Mouse (Mus musculus): ENCODE results near the gene Corin.

GRCm38 (mm10) chr5:72503531-72504523, at the start of gene Corin:
- no peak for TF ChIP-seq CTCF (IDR thresholded peaks at IDR 0.05; ENCODE audit: low read depth)
- TF ChIP-seq EP300 (IDR thresholded peaks at IDR 0.05; ENCODE audit: low read depth), result no peak

Data from heart, postnatal 0 days (tissue).